Mouse (Mus musculus): ENCODE measurements around the gene Panx3. TPM values are rescaled to one million over a fixed set of nuclear protein-coding genes. Genes with fewer than 3 reads are reported as not detected.
A peak's percentile ranks its signal among the peaks of the same experiment; 100 is the strongest.

Gene Panx3
- under 1 TPM in 1 of 2 experiments, not detected in 1; 0.20 TPM for total RNA-seq (2021)
- 0.10 and 0.46 TPM in 2 replicates for polyA plus RNA-seq (2012; rRNA removed)
- long read RNA-seq: 0 reads

GRCm38 (mm10) chr9:37669115-37669514, at the start of gene Panx3:
TSS of gene Panx3 (minus strand) at chr9:37669235.
- DNase-seq: peak; percentile 35

- no peak for DNase-seq
Measured at GRCm38 (mm10) chr9:37716150-37716549, 47.1 kb upstream of the Panx3 start, which contains the start of gene Olfr160. TSS of gene Olfr160 (minus strand) at chr9:37716250.

GRCm38 (mm10) chr9:37689970-37690686, 21.1 kb upstream of the Panx3 start:
- DNase-seq: no peak

GRCm38 (mm10) chr9:37687941-37688303, 18.9 kb upstream of the Panx3 start:
- DNase-seq: no peak

GRCm38 (mm10) chr9:37687288-37687940, 18.4 kb upstream of the Panx3 start:
- no peak for DNase-seq

- DNase-seq: peak; percentile 6
Measured at GRCm38 (mm10) chr9:37681123-37681522, 12.1 kb upstream of the Panx3 start.

- no peak for DNase-seq
Measured at GRCm38 (mm10) chr9:37675287-37675686, 6.3 kb upstream of the Panx3 start.

GRCm38 (mm10) chr9:37670261-37670660, 1.2 kb upstream of the Panx3 start:
- DNase-seq: no peak

GRCm38 (mm10) chr9:37669678-37670077, 643 bp upstream of the Panx3 start:
- DNase-seq: no peak

GRCm38 (mm10) chr9:37666045-37666444, 3.0 kb downstream of the Panx3 start:
- DNase-seq: no peak

- no peak for DNase-seq
Measured at GRCm38 (mm10) chr9:37664604-37665003, 4.4 kb downstream of the Panx3 start.

GRCm38 (mm10) chr9:37663210-37663609, 5.8 kb downstream of the Panx3 start:
- no peak for DNase-seq

- DNase-seq: no peak
Measured at GRCm38 (mm10) chr9:37659413-37659812, 9.6 kb downstream of the Panx3 start.

- peak; percentile 91 for DNase-seq
Measured at GRCm38 (mm10) chr9:37656931-37657481, 12.0 kb downstream of the Panx3 start, which contains the start of gene Tbrg1. TSS of gene Tbrg1 (minus strand) at chr9:37657312.

GRCm38 (mm10) chr9:37656439-37656881, 12.6 kb downstream of the Panx3 start:
- DNase-seq: no peak

- DNase-seq: no peak
Measured at GRCm38 (mm10) chr9:37655961-37656360, 13.1 kb downstream of the Panx3 start.

GRCm38 (mm10) chr9:37653836-37654235, 15.2 kb downstream of the Panx3 start:
- DNase-seq: no peak

- no peak for DNase-seq
Measured at GRCm38 (mm10) chr9:37650639-37651038, 18.4 kb downstream of the Panx3 start.

- DNase-seq: peak; percentile 18
Measured at GRCm38 (mm10) chr9:37646246-37646645, 22.8 kb downstream of the Panx3 start.

- no peak for DNase-seq
Measured at GRCm38 (mm10) chr9:37638721-37639120, 30.3 kb downstream of the Panx3 start.

GRCm38 (mm10) chr9:37636800-37637542, 32.1 kb downstream of the Panx3 start:
- DNase-seq: peak; percentile 51

- peak; percentile 54 for DNase-seq
Measured at GRCm38 (mm10) chr9:37636335-37636734, 32.7 kb downstream of the Panx3 start.
